Mouse (Mus musculus) gastrocnemius, postnatal 10 days (tissue): ENCODE data around the gene Fzd7. TPM values are rescaled to one million over a fixed set of nuclear protein-coding genes. Genes with fewer than 3 reads are reported as not detected.
A peak's percentile ranks its signal among the peaks of the same experiment; 100 is the strongest.

Experiments used
- DNase-seq: peaks from one replicate; pipeline ENCODE4 v3.0.0; 2021; ENCODE audit warnings: mixed read lengths
- total RNA-seq, 2 experiments: library from RNA; stranded (reverse); gene quantifications; 2 replicates each; pipeline ENCODE4 v1.2.3; 2021

Fzd7 gene
- total RNA-seq, 2 experiments from 2014 or later: 35.8 to 37.6 TPM

DNA sequence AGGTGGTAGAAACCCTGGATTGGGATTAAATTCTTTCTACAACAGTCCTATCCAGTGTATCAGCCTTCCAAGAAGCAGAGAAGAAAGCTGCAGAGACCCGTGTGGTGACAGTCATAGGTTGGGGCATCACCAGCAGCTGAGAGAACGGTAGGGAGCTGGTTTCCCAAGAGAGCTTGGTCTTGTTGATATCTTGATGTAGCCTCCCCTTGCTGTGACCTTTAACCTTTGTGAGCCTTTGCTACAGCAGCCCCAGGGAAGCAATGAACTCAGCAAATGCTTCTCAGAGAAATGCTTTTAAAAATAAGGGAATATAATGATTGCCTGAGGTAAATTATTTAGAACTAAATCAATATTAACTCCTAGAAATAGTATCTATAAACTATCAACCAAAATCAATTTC, 20.1 kb downstream of the Fzd7 start:
- no peak for DNase-seq

DNA sequence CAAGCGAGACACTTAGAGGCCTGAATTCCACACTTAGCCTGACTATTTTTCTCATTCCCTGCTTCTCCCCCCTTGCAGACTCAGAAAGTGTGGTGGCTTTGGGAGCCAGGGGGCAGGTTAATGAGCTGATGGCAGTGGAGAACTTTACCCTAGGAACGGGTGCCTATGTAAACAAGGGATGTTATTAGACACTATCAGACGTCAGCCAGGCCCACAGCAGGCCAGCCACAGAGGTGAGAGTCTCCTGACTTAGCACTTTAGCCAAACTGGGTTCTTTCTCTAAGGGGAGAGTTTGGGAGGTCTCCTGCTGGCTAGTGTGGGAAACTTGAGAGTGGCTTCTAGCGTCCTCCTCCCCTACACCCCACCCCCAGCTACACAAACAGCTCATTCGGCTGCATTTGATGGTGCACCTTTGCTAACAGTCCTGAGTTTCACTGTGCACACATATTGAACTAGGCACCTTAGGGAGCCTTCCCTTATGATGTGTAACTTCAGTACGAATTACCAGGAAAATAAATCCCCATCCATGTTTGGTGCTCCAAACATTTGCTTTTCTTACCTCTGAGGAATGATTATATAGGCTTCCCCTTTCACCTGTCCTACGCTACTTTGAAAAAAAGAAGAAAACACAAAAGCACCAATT, 21.6 kb downstream of the Fzd7 start:
- no peak for DNase-seq

DNA sequence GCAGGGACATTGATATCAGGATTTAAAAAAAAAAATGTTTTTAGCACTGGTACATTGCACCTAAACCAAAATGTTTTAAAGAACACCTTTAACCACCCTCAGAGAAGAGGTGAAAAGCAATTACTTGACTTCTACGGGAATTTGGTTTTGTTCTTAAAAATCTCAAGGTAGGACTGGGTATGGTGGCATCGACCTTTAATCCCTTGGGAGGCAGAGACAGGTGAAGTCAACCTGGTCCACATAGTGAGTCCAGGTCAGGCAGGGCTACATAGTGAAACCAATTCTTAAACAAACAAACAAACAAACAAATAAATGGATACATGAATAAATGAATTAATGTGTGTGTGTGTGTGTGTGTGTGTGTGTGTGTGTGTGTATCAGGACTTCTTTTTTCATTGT, 22.1 kb downstream of the Fzd7 start:
- DNase-seq: no peak

- DNase-seq: peak; percentile 21
These were observed 26.4 kb downstream of the Fzd7 start for GRCm38 (mm10) chr1:59508463-59509139.

DNA sequence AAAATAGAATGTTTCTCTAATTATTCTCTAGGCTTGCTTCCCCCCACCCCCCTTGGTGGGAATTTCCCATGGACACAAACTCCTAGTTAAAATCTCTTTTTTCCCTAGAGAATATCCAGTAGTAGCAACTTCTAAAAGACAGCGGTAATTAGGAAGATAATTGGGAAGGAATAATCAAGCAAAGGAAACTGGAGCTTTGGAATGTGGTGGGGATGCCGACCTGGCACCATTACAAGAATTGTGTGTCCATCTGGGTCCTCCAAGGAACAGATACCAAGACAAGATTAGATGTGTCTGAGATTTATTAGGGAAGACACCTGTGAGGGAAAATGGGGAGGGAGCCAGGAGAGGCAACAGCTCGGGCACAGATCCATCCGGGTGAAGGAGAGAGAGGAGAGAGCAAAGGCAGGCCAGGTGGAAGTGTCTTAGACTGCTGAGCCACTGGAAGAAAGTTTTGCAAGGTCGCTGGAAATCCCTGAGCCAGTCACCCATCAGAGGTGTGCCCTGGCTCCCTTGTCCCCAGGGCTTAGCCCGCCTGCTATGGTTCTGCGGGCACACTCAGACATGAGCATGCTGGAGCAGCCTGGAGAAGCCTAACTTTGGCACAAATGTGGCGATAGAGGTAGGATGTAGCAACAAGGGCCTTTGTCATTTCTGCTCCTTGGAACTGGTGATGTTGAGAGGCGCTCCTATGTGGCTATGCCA, 29.5 kb downstream of the Fzd7 start:
- peak; percentile 25 for DNase-seq

GRCm38 (mm10) chr1:59516026-59516917, 34.0 kb downstream of the Fzd7 start, which contains the start of gene Gm973:
TSS of gene Gm973 (plus strand) at chr1:59516264.
- DNase-seq: peak; percentile 46

DNA sequence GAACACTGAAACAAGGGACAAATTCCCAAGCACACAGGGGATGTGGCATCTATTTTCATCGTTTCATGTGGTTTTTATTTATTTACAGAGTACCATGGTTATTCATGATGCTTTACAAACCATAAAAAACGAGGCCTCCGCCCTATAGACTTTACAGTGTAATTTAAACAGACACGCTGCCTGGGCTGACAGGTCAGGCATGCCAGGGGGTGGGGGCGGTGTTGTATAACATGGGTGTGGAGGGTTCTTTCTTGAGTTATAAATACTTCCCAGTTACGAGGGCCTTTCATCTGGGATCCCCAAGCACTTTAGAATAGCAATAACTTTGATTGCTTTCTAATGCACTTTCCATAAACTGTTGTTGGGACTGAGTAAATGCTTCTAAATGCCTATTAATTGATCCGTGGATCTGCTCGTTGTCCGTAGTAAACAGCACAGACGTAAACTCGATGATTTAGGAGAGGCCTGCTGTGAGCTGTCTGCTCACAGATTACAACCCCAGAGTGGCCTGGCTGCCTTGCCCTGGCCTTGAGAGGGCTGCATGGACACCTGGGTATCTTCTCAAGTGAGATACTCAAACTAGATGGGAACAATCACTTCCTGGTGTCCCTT, 38.1 kb downstream of the Fzd7 start:
- DNase-seq: no peak

DNA sequence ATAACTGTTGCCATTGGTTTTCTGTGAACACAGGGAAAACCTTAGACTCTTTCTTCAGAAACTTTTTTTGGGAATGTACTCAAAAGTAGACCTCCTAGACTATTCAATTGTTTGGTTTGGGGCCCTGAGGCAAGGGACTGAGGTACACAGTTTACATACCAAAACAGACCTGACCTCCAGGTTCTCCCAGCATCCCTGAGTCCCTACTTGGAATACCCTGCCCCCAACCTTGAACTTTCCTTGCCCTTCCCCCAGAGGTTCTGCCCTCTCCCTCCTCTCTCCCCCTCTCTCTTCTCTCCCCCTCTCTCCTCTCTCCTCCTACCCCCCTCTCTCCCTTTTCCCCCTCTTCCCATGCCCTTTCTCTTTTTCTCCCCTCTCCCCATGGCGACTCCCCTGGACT, 40.2 kb downstream of the Fzd7 start:
- no peak for DNase-seq

GRCm38 (mm10) chr1:59523378-59523958, 41.2 kb downstream of the Fzd7 start:
- no peak for DNase-seq

GRCm38 (mm10) chr1:59524071-59524470, 41.8 kb downstream of the Fzd7 start:
- no peak for DNase-seq

- DNase-seq: no peak
These were observed 42.5 kb downstream of the Fzd7 start for GRCm38 (mm10) chr1:59524759-59525158.

GRCm38 (mm10) chr1:59527219-59527618, 45.0 kb downstream of the Fzd7 start:
- no peak for DNase-seq

GRCm38 (mm10) chr1:59534976-59535810, 53.0 kb downstream of the Fzd7 start:
- DNase-seq: no peak

Other genes with a start within 250 kb of the Fzd7 start
- 10 to 100 TPM; 20.0 to 24.1 TPM for gene Als2, start 245.2 kb upstream of the Fzd7 start, total RNA-seq
- under 1 TPM in 1 of 2 experiments, not detected in 1; 0.21 TPM for gene Cdk15, start 225.5 kb upstream of the Fzd7 start, total RNA-seq
- gene Gm973, start 33.8 kb downstream of the Fzd7 start, total RNA-seq: 1 to 10 TPM in 1 of 2 experiments, under 1 TPM in 1; 0.81 to 1.2 TPM
- 10 to 100 TPM; 75.1 to 75.6 TPM for gene Sumo1, start 188.4 kb downstream of the Fzd7 start, total RNA-seq
- gene Nop58, start 202.5 kb downstream of the Fzd7 start, total RNA-seq: 10 to 100 TPM; 47.8 to 59.8 TPM